Mouse (Mus musculus) gastrocnemius, adult 18-20 months (tissue): Measurements from ENCODE around the gene Enpp5. TPM values are rescaled to one million over a fixed set of nuclear protein-coding genes. Genes with fewer than 3 reads are reported as not detected.

Experiments used
- DNase-seq: peaks from one replicate; pipeline ENCODE4 v3.0.0; 2021; ENCODE audit warnings: low spot score
- total RNA-seq, 2 experiments: library from RNA; stranded (reverse); gene quantifications; 2 replicates each; pipeline ENCODE4 v1.2.3; 2021

Gene Enpp5
- total RNA-seq, 2 experiments from 2014 or later, result 8.9 to 10.1 TPM

DNA sequence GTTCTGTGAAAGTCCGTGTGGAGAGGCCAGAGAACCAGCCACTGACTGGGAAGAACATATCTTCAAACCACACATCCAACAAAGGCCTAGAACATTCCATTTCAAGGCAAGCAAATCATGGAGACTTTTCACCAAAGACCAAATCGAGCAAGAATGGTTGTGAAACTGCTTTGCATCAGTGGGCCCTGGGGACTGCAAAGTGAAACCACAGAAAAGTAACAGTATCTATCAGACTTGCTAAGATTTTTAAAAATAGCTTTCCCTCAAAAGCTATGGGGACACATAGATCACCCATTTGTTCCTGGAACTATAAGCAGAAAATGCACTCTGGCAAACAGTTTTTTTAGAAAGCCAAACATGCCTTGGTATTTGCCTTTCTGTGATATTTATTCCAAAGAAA, 12.3 kb downstream of the Enpp5 start:
- DNase-seq, result no peak

DNA sequence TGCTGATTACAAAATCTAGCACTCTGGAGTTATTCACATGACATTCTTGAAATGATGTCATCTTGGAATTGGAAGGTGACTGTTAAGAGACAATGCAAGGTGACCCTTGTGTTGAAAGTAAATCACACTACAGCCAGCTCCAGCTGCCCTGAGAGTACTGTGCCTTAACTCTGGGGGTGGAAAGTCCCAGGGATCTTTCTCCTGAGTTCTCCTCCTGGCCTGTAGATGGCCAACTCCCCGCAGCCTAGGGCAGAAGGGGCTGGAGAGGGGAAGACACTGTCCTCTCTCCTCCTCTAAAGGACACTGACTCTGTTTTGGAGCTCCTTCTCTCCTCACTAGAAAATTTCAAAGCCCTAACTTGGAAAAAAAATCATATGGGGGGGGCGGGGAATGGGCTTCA, 12.9 kb downstream of the Enpp5 start:
- no peak for DNase-seq

DNA sequence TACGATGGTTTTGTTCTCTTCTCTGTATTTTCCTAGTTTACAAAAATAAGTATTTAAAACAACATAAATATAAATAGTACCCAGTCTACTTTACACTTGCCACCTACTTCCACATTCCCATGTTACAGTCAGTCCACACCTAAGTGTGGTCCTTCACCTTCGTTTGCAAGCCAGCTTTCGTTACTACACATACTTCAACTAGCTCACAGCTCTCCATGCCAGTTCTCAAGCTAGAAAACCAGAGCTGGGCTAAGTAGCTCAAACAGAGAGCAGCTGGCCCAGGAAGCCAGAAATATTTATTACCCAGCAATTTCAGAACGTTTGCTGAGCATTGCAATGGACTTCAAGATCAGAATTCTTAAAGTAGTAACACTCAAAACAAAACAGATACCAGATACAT, 21.9 kb downstream of the Enpp5 start:
- no peak for DNase-seq

DNA sequence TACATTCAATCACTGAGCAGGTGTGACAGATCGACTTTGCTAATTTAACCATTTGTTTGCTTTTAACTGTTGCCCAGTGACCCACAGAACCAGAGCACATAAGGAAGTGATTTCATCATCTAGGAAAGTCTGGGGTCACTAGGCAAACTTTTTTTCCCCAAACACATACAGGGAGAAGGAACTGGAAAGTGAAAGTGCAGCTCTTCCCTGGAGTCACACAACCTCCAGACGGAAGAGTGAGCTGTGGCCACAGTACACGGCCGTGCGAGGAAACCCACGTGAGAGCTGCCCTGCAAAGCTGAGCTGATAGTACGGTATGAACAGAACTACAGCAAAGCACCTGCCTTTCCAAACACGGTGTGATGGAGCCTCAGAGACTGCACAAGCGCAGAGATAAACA, 22.3 kb downstream of the Enpp5 start:
- DNase-seq, result no peak

DNA sequence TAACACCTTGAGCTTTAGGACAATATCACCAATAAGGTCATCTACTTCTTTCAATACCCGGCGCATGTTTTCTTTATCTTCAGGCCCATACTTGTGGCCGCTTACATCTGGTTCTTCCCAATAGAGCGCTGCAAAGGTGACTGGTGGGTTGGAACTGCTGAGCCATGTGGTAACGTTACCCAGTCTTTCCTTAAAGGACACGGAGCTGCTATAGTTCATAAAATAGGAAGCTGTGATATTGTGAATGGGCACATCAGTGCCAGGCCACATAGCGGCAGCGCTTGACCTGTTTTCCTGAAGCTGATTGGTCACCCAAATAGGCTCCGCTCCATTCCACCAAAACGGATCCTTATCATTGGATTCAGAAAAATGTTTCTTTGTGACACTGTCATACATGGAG, 23.3 kb downstream of the Enpp5 start:
- no peak for DNase-seq

DNA sequence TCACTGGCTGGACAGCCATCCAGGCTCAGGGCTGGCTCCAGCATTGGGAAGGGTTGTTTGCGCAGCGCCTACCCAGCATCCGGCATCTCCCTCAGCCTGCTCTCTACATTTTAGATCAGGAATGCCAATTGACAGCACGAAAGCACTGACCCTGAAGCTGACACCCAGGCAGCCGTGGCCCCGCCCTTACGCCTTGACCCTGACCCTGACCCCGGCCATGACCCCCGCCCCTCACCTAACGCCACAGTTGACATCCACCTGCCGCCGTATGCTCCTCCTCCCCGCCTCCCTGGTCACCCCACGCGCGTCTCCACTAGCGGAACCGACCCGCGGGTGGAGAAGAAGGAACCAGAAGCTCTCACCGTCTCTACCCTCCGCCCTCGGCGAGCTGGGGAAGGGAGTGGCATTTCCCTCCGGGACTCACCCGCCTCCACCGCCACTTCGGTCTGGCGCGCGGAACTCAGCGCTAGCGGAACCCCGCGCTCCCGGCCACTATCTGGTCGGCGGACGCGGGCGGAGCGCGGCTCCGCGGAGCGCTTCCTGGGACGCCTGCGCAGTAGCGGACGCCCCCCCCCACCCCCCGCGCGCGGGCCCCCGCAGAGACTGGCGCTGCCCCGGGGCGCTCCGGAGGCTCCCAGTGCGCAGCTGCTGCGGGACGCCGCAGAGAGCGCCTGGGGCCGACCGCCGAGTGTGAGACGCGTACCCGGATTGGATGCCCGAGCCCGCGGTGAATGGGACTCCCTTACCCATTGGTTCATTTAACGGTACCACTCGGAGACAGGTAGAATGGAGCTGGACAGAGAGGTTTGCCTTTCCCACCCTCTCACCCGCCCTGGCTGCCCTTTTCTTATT, 26.9 kb downstream of the Enpp5 start, which contains the start of gene Enpp4:
TSS of gene Enpp4 (minus strand) at position 523 of the 852 bp plus-strand sequence.
- peak; percentile 93 for DNase-seq

DNA sequence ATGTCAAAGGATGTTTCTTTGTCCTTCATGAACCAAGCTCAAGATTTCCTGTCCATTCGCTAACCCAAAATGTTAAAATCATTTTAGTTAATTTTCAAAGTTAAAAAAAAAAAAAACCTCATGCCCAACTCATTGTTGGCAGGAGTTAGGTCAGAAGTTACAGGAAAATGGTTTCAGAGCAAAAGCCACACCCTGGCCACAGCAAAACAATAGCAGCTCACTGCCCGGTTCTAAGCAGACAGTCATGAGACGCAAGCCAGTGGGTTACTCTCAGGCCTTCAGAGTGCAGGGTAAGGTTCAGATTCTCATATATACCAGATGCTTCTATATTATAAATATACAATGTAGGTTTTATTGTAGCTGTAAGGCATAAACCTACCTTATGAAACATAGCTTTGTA, 29.7 kb downstream of the Enpp5 start:
- no peak for DNase-seq

DNA sequence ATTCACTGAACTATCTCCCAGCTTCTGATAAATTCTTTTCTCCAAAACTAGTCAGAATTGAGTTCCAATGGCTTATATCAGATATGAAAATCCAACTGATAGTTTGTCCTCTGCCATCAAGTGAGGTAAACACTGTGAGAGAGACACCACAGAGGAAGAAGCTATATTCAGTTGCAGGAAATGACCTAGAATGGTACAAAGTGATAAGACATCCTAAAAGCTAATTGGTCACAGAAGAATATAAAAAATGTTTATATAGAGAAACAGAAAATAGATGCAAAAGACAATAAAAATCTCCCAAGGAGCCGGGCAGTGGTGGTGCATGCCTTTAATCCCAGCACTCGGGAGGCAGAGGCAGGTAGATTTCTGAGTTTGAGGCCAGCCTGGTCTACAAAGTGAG, 38.0 kb downstream of the Enpp5 start:
- no peak for DNase-seq

DNA sequence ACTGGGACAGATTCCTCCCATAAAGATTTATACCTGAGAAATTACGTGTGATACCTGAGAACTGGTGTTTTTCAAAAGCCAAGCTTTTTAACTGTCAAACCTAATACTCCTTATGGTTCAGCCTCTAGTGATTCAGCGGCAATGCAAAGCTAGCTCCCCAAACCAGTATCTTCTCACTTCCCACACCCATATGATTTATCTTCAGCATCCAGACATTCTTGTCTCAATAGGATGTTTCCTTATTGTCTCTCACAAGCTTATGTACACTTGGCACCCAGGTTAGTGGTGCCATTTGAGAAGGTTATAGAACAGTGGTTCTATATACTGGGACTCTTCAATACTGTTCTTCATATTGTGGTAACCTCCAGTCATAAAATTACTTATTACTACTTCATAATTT, 39.1 kb downstream of the Enpp5 start:
- DNase-seq, result no peak

DNA sequence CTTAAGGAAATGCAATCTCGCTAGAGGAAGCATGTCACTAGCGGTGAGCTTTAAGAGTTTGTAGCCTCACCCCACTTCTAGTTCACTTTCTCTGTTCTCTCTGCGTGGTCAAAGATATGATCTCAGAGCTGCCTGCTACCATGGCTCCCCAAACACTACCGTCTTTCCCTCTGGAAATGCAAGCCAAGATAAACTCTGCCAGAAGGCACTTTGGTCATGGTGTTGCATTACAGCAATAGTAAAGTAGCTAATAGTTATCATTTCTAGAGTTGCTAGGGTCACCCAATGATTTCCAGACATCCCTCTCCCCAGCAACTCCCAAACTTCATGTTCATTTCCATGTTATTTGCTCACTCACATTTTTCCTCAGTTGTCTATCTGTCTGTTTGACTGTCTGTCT, 39.6 kb downstream of the Enpp5 start:
- no peak for DNase-seq

DNA sequence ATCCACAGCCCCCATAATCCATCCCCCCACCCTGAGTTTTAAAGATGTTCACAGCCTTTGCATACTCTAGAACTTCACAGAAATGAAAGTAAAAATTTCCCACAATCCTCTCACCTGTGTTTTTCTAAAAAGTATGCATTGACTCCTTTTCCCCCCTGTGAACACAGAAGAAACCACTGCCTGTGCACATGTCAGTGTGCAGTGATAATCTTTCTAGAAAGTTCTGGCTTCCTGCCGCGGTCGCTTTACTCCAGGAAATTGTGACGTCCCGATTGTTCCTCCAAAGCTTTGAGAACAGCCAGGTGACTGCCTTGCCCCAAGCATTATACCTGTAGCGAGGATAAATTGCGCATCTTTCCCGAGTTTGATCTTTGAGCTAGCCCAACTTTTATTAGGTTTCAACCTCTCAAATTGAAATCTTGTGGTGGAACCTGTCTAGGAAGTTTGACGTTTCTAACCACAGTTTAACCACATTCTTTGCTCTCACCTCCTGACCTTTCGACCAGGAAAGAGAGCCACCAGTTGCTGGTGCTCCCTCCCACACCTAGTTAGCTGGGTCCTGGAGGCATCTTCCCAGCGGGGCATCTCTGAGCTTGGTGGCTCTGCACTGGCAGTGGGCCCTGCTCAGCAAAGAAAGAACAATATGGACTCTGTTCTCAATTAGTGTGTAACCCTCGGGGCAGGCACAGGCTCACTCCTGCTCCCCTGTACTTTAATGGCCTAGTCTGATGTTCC, 42.9 kb downstream of the Enpp5 start:
- DNase-seq, result no peak

DNA sequence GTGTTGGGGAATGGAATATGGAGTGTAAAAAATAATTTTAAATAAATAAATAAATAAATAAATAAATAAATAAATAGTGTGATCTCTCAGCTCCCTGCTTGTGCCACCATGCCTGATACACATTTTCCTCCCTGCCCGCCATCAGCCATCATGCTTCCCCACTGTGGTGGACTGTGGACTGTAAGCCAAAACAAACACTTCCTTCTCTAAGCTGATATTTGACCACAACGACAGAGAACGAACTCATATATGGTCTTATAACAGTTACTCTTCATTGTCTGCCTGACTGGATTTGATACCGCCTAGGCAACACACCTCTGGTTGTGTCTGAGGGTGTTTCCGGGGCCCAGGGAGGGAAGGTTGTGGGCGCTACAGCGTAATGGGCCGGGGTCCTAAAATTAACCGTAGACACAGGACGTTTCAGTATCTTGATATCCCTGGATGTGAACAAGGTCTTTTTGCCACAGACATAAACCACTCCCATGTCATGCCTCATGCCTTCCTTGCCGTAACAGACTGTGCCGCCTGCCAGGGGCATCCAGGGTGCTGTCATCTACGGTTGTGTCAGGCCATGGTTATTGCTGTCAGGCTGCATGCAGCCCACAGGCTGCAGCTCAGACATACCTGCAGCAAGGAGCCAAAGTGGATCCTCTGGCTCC, 50.6 kb downstream of the Enpp5 start:
- DNase-seq, result no peak

DNA sequence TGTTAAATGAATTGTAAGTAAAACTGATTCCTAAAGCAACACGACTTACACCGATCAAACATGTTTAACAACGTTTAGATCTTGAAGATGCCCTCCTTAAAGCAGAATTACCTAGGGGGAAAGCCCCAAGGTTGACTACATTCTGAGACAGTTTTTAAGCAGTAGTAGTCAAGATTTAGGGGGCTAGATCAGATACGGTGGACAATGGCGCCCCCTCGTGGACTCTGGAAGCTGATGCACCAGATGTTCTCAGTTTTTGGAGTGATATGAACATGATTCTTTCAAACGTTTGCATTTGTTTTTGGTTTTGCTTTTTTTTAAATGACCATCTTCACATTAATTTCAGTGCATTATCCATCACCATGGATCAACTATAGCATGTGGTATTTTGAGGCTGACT, 51.8 kb downstream of the Enpp5 start:
- DNase-seq, result peak; percentile 69

DNA sequence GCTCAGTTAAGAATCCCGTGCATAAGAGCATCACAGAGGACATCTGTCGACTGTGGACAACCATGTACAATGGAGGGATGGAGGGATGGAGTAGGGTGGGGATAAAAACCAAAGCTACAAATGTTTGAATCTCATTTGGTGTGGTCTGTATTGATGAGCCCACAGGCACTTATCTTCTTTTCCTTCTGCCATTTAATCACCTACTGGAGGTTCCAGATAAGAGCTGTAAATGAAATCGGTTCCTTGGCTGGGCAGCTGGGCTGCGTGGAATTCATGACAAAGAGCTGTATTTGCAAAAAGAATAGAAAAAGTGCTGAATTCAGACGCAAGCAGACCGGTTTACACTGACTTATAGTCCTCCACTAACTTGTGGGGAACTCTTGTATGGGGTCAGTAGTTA, 55.5 kb downstream of the Enpp5 start:
- DNase-seq, result no peak

DNA sequence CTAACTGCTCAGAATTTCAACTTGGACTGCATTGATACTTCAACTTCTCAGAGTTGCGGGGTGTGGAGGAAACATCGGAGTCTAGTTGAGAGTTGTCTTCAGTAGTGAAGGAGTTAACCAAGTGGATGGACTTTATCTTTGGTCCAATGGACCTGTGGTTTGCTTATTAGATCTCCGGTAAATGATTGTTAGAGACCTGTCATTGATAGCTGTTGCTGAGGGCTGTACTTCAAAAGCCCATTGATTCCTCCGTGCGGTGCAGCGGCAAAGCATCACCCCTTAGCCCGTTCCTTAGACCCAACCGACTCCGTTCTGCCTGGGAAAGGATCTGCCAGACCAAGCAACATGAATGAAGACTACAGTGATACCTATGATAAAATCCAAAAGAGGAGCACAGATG, 55.9 kb downstream of the Enpp5 start:
- DNase-seq, result no peak

DNA sequence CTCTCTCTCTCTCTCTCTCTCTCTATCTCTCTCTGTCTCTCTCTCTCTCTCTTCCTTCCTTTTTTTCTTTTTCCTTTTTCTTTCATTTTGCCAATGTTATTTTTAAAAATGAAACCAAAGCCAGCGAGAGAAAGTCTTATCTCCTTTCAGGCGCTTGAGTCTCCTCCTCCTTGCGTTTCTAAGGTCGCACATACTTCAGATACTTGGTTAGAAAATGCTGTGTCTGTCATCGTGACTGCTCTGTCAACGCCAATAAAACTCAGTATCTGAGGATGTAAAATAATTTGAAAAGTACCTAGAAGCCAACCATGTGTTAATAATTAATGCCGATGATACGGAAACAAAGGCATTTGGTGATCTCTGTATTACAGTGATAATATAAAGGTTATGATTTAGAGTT, 57.4 kb downstream of the Enpp5 start:
- no peak for DNase-seq

Other genes with a start within 250 kb of the Enpp5 start
- 10 to 100 TPM; 39.7 to 40.3 TPM for gene Enpp4, start 27.0 kb downstream of the Enpp5 start, total RNA-seq
- gene Clic5, start 109.8 kb downstream of the Enpp5 start, total RNA-seq, result 100 to 1,000 TPM; 109 to 117 TPM